Mouse (Mus musculus) heart, embryonic 12.5 days (tissue): ENCODE data around the gene Dusp27. TPM values are rescaled to one million over a fixed set of nuclear protein-coding genes. Genes with fewer than 3 reads are reported as not detected.
"Not testable (repeated sequence)": the region's sequence is repeated elsewhere in the genome, so short reads cannot be mapped to it uniquely, and the experiment has no call there.

Experiments used
- ATAC-seq: fragments of 200-750 bp; cut with Nextera tagmentation; 2 replicates; pipeline ENCODE4 v1.8.0; 2017; ENCODE audit warnings: moderate TSS enrichment, moderate library complexity; ENCODE audit not compliant: insufficient number of reproducible peaks, low FRiP score
- H3K27ac ChIP-seq: fragments of 300-500 bp; sonication (generic); 2 replicates; pipeline ENCODE4 v1.5.1; 2016; ENCODE audit warnings: mild to moderate bottlenecking, moderate library complexity; ENCODE audit not compliant: poor library complexity, severe bottlenecking
- H3K27me3 ChIP-seq: fragments of 300-500 bp; sonication (generic); replicated peaks from 2 replicates; pipeline ENCODE4 v1.6.1; 2016; ENCODE audit warnings: mild to moderate bottlenecking, moderate library complexity
- H3K36me3 ChIP-seq: fragments of 300-500 bp; sonication (generic); 2 replicates; pipeline ENCODE4 v1.6.1; 2016; ENCODE audit warnings: mild to moderate bottlenecking, moderate library complexity
- H3K4me1 ChIP-seq: fragments of 300-500 bp; sonication (generic); replicated peaks from 2 replicates; pipeline ENCODE4 v1.6.1; 2016; ENCODE audit warnings: mild to moderate bottlenecking
- H3K4me2 ChIP-seq: fragments of 300-500 bp; sonication (generic); 2 replicates; pipeline ENCODE4 v1.6.1; 2016; ENCODE audit warnings: mild to moderate bottlenecking, moderate library complexity
- H3K4me3 ChIP-seq: fragments of 300-500 bp; sonication (generic); 2 replicates; pipeline ENCODE4 v1.5.1; 2016; ENCODE audit warnings: mild to moderate bottlenecking
- H3K9ac ChIP-seq: fragments of 300-500 bp; sonication (generic); 2 replicates; pipeline ENCODE4 v1.6.1; 2016; ENCODE audit warnings: mild to moderate bottlenecking, moderate library complexity
- H3K9me3 ChIP-seq: fragments of 300-500 bp; sonication (generic); replicated peaks from 2 replicates; pipeline ENCODE4 v1.6.1; 2016; ENCODE audit warnings: mild to moderate bottlenecking, moderate library complexity
- WGBS: fragments of 180-500 bp; shearing (Covaris S2); methylation state at CpG from one replicate; pipeline ENCODE4 v1.1.7; 2016; 5-methylcytosine and 5-hydroxymethylcytosine counted together
- polyA plus RNA-seq: library from polyadenylated mRNA; unstranded; fragments of >200 nt; fragmentation: Nextera tagmentation; extraction: Ambion mirVana; gene quantifications from 2 replicates; pipeline ENCODE4 v1.2.1, GENCODE M21; 2016

Gene Dusp27
- polyA plus RNA-seq, 1 experiment from 2014 or later: 68.8 TPM

DNA sequence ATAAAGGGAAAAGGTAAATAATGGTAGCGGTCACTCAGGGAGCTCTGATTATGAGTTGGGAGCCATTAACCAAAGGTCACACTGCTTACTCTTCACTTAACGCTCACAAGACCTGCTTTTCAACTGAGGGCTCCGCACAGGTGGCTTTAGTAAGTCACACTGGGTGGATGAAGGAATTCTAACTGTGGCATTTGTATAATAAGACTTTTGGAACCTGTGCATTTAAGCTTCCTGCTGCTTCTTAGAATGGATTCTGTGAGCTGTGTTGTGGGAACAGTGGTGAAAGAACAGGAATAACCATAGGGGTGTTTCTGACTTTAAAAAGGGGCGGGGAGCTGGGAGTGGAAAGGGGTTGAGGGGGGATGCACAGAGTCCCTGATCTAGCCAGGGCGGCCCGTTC is 14.6 kb upstream of the Dusp27 start:
- Histone ChIP-seq H3K4me3 (no peak overlapping the region), H3K9me3 (peaks cover 5% of the 10 kb centered on the region), H3K27me3 (no peaks in the 10 kb centered on the region), H3K4me1 (peaks cover 13% of the 10 kb centered on the region), H3K27ac (no peak overlapping the region), H3K9ac (no peak overlapping the region), H3K4me2 (no peak overlapping the region), H3K36me3 (no peaks in the 10 kb centered on the region)
- 74% methylated on average over 6 of the region's 6 CpGs for WGBS
- no peak for ATAC-seq

DNA sequence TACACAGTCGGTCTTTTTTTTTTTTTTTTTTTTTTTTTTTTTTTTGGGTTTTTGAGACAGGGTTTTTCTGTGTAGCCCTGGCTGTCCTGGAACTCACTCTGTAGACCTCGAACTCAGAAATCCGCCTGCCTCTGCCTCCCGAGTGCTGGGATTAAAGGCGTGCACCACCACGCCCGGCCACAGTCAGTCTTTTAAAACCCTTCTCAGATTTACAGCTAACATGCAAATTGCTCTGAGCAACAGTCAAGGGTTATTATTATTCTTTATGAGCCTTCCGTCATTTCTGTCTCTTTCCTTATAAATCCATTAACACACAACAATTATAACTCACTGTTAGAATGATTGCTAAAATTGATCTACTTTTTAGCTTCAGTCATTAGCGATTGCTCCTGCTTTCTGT is 14.1 kb upstream of the Dusp27 start:
- H3K4me2 ChIP-seq, H3K27ac ChIP-seq, H3K9me3 ChIP-seq, H3K36me3 ChIP-seq, H3K9ac ChIP-seq, H3K4me3 ChIP-seq, H3K27me3 ChIP-seq, ATAC-seq: not testable (repeated sequence)
- peaks cover 17% of the 10 kb centered on the region for H3K4me1 ChIP-seq
- WGBS: 80% methylated on average over 9 of the region's 9 CpGs

DNA sequence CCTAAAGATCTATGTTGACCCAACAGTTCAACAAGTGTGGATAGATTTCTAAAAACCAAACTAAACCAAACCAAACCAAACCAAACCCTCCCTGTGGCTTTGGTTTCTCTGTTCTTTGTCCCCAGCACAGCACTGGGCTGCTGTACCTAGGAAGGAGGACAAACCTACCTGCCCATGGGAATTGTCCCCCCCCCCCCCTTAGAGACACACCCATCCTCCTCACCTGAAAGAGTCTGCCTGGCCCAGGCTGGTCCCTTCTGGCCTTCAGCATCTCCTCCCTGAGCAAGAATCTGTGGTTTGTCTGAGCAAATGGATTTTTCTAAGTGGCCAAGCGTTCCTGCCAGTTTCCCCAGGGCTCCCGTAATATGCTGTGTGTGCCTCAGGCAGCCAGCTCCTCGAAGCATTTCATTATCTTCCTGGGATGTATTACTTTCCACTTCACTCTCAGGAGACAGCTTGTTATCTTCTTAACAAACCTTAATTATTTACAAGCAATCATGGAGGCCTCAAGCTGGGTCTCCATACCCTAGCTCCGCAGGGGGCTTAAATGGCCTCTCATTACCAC is 12.0 kb upstream of the Dusp27 start:
- Histone ChIP-seq H3K9me3 (peaks cover 5% of the 10 kb centered on the region), H3K27me3 (no peaks in the 10 kb centered on the region), H3K27ac (no peak overlapping the region), H3K4me3 (no peak overlapping the region), H3K4me2 (no peak overlapping the region), H3K4me1 (peaks cover 26% of the 10 kb centered on the region), H3K9ac (no peak overlapping the region), H3K36me3 (no peaks in the 10 kb centered on the region)
- WGBS: 60% methylated on average over 4 of the region's 4 CpGs
- ATAC-seq: no peak

DNA sequence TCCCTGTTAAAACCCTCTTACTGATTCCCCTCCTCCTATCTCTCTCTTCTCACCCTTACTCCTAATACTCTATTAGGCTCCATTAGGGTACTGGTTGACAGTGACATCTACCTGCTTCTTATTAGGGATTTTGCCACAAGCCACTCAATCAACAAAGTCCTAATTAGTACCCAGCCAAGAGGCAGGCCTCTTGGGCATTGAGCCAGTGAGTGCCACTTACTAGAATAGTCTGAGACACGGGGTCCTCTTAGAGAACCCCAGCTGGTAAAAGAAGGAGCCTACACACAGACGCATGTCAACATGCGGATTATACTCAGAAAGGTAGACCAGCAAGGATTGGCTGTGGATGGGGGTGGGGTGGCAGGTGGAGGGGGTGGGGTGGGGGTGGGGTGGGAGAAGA is 11.4 kb upstream of the Dusp27 start:
- no peaks in the 10 kb centered on the region for H3K36me3 ChIP-seq
- 82% methylated on average over 3 of the region's 3 CpGs for WGBS
- no peak overlapping the region for H3K4me3 ChIP-seq
- H3K4me2 ChIP-seq: no peak overlapping the region
- H3K4me1 ChIP-seq: peaks cover 27% of the 10 kb centered on the region
- ATAC-seq: no peak
- H3K27me3 ChIP-seq: no peaks in the 10 kb centered on the region
- H3K27ac ChIP-seq: no peak overlapping the region
- H3K9ac ChIP-seq: no peak overlapping the region
- peaks cover 5% of the 10 kb centered on the region for H3K9me3 ChIP-seq

DNA sequence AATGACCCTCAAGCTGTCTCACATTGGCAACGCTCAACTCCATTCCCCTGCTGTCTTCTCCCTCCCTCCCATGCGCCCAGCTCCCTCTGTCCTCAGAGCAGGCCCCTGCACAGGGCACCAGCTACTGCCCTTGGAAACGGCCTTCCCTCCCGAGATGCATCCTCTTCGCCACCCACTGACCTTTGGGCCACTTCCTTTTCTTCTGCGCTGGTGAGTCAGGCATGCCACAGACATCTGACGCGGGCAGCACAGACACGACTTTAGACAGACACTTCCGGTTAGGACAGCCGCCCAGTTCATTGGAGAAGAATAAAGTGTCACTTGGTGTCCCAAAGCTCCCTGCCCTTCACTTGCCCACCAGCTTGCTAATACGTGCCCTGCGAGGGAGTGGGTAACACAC is 10.4 kb upstream of the Dusp27 start:
- no peaks in the 10 kb centered on the region for H3K9me3 ChIP-seq
- no peaks in the 10 kb centered on the region for H3K27me3 ChIP-seq
- no peak overlapping the region for H3K4me3 ChIP-seq
- peaks cover 32% of the 10 kb centered on the region for H3K4me1 ChIP-seq
- H3K9ac ChIP-seq: no peak overlapping the region
- H3K27ac ChIP-seq: no peak overlapping the region
- peak; percentile 47 for ATAC-seq
- H3K36me3 ChIP-seq: no peaks in the 10 kb centered on the region
- no peak overlapping the region for H3K4me2 ChIP-seq
- 55% methylated on average over 13 of the region's 13 CpGs for WGBS

DNA sequence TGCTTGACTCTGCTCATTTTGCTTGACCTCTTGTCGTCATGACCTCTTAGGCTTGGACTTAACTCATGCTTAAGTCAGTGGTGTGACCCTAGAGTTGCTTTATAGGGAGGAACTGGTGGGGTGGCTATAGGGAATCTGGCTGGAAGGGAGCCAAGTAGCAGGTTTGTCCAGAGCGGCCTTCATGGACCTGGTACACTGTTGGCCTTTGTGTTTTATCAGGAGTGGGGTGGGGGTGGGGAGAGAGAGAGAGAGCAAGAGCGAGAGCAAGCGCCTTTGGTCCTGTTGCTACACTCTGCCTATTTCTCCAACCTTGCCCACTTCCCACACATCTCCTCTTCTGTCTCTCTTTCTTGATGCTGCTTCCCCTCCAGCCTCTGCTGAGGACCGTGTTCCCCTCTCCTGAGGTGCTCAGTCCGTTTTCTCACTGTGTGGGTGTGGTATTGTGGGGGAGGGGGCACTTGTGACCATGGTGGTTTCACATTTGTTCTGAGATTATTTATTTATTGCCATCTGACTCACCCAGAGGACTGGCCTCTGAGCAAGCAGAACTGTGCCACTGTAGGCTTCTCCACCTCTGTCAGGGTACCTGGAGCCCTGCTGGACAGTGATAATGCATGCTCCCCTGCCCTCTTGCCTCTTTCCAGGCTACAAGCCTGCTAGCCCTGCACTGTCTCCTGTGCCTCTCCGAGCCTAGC is 9.7 kb upstream of the Dusp27 start:
- Histone ChIP-seq H3K36me3 (no peaks in the 10 kb centered on the region), H3K27me3 (no peaks in the 10 kb centered on the region), H3K4me3 (no peak overlapping the region), H3K9me3 (no peaks in the 10 kb centered on the region), H3K4me2 (no peak overlapping the region), H3K9ac (0 out of 2 replicates have a peak overlapping the region, but pooled peaks have one; percentile 1), H3K27ac (no peak overlapping the region), H3K4me1 (peaks cover 39% of the 10 kb centered on the region)
- peak; percentile 33; the same call in 1 of the 2 replicates for ATAC-seq
- WGBS: 36% methylated on average over 7 of the region's 7 CpGs

DNA sequence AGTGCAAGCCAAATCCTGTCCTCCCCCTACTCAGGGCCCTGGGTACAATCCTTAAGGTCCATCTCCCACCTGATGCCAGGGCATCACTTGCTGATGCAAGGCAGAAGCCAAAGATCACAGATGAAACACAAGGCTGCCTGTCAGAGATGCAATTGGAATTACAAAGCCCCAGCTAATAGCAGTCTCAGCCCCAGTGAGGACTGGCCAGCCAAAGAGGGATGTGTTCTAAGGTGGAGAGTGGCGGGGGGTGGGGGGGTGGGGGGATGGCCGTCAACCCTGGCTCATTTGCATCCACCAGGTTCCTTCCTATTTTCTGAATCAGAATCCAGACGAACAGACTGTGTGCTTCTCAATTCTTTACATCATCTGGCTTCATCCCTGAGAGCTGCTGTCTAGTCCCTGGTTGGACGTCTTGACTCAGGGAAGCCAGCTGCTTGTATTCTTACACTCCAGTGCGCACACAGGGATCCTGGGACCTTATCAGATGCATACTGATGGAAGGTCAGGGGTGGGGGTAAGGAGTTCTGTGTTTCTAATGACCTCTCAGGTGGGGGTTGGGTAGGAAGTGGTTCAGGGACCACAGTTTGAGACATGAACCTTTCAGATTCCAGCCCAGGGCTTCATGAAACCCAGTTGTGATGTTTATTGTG is 7.5 kb upstream of the Dusp27 start:
- Histone ChIP-seq H3K4me1 (peaks cover 60% of the 10 kb centered on the region), H3K9ac (no peak overlapping the region), H3K4me2 (no peak overlapping the region), H3K4me3 (no peak overlapping the region), H3K27ac (no peak overlapping the region), H3K36me3 (no peaks in the 10 kb centered on the region), H3K27me3 (no peaks in the 10 kb centered on the region), H3K9me3 (no peaks in the 10 kb centered on the region)
- ATAC-seq: no peak
- WGBS: 41% methylated on average over 5 of the region's 5 CpGs

DNA sequence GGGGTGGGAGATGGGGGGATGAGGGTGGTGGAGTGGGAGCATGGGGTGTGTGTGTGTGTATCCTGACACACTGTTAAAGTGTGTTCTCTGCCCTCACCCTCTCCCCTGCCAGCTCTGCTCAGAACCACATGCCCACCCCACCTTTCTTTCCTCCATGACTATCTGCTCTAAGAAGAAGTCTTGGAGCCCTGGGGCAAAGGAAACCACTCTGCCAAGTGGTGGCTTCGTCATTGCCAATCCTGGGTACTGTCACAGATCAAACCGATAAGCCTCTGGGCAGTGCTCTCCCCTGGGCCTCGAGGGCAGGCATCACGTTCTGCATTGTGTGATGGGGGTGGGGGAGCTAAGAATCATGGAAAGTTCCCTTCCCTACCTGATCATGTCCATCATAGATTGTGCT is 4.6 kb upstream of the Dusp27 start:
- Histone ChIP-seq H3K27me3 (no peaks in the 10 kb centered on the region), H3K4me3 (no peak overlapping the region), H3K4me2 (no peak overlapping the region), H3K9ac (no peak overlapping the region), H3K9me3 (no peaks in the 10 kb centered on the region), H3K27ac (no peak overlapping the region), H3K36me3 (no peaks in the 10 kb centered on the region), H3K4me1 (peaks cover 69% of the 10 kb centered on the region)
- WGBS: 37% methylated on average over 4 of the region's 4 CpGs
- ATAC-seq: no peak

DNA sequence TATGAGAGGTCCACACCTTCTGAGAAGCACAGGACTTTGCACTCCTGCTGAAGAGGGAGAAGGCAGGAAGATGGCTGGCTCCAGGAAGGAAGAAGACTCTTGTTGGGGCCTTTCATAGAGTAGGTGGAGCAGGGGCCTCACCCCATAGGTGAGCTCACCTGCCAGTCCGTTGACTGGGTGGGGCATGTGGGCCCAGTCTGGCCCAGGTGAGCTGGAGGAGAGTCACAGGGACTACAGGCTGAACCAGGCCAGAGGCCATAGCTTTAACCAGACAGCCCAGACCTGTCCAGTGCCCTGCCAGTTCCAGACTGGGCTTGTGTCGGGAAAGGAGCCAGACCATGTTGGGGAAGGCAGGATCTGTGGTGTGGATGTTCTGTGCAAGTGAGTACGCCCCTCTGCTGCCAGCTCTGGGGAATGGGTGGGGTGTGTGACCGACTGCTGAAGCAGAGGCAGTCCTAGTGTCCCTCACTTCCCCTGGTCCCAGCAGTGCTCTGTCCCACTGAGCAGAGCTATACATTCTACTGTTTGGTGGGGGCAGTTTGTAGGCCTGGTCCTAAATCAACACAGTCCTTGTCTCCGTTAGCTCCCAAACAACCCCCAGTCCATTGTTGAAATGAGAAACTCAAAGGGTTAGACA is 2.6 kb upstream of the Dusp27 start, which contains the start of gene Gpa33:
Gene Gpa33, plus strand, starts transcription at position 15 of the 637 bp plus-strand sequence.
- Histone ChIP-seq H3K27ac (0 out of 2 replicates have a peak within 1 kb of the TSS, but pooled peaks have one; percentile 99), H3K4me1 (peaks cover 77% of the 10 kb centered on the region)

DNA sequence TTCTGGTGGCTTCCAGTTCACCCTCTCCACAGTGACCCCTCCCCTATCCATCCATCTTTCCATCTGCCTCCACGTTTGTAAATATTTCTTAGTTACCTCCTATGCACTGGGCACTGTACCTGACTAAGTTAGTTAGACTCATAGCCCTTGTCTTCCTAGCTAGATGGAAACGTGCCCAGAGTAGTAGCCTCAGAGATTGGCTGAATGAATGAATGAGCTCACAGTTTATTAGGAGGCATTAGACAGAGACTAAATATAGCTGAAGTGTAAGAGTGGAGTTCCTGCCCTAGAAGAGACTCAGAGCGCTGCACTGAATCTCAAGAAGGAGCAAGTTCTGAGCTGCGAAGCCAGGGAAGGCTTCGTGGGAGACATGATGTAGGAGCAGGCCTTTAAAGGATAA is 829 bp upstream of the Dusp27 start:
- Histone ChIP-seq H3K9ac (no peak overlapping the region), H3K27ac (peak overlapping the region; percentile 99), H3K4me2 (peak overlapping the region; percentile 73; the same call in 1 of the 2 replicates), H3K4me1 (peaks cover 78% of the 10 kb centered on the region), H3K27me3 (no peaks in the 10 kb centered on the region), H3K36me3 (peaks cover 16% of the 10 kb centered on the region), H3K4me3 (no peak overlapping the region), H3K9me3 (no peaks in the 10 kb centered on the region)
- ATAC-seq: no peak
- 66% methylated on average over 5 of the region's 5 CpGs for WGBS

More for the DNA sequence above, 2.6 kb upstream of the Dusp27 start, which contains the start of gene Gpa33:
- no peak for ATAC-seq
- no peak within 1 kb of the TSS for H3K4me2 ChIP-seq
- H3K36me3 ChIP-seq: peaks cover 4% of the 10 kb centered on the region; the same call in 1 of the 2 replicates
- 65% methylated on average over 5 of the region's 5 CpGs for WGBS
- H3K9ac ChIP-seq: no peak within 1 kb of the TSS
- H3K27me3 ChIP-seq: no peaks in the 10 kb centered on the region
- H3K9me3 ChIP-seq: no peaks in the 10 kb centered on the region
- no peak within 1 kb of the TSS for H3K4me3 ChIP-seq

DNA sequence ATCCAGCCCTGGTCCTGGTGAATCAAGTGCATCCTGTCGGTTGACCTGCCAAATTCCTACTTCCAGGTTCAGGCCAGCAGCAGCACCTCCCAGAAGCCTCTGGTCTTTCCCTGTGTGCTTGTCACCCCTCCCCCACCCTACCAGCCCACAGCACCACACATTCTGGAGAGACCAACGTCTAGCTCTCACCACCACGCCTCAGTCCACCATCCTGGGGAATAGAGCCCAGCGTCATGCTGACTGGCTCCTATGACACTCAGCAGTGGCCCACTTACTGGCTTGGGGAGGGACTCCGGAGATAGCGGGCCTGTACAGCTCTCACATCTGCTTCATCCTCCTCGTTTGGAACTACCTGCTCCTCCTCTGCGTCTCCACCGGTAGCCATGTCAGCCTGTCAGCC is 927 bp downstream of the Dusp27 start:
- Histone ChIP-seq H3K4me3 (peak overlapping the region; percentile 58), H3K4me2 (peak overlapping the region; percentile 73), H3K4me1 (peaks cover 68% of the 10 kb centered on the region), H3K36me3 (peaks cover 19% of the 10 kb centered on the region), H3K9ac (peak overlapping the region; percentile 84), H3K27me3 (no peaks in the 10 kb centered on the region), H3K9me3 (peaks cover 3% of the 10 kb centered on the region; the same call in 1 of the 2 replicates), H3K27ac (peak overlapping the region; percentile 99)
- peak; percentile 53 for ATAC-seq
- WGBS: 17% methylated on average over 9 of the region's 9 CpGs
